Mouse (Mus musculus) hindbrain, embryonic 14.5 days (tissue): ENCODE results near the gene Zfp366. TPM values are rescaled to one million over a fixed set of nuclear protein-coding genes. Genes with fewer than 3 reads are reported as not detected.

Source experiments
- ATAC-seq: fragments of 200-750 bp; cut with Nextera tagmentation; 2 replicates; pipeline ENCODE4 v1.8.0; 2017; ENCODE audit warnings: moderate number of reproducible peaks, mild to moderate bottlenecking, moderate TSS enrichment, moderate library complexity; ENCODE audit not compliant: low FRiP score
- DNase-seq: peaks from one replicate; pipeline ENCODE4 v3.0.0-alpha.2; 2015; ENCODE audit warnings: low spot score
- H3K27ac ChIP-seq: fragments of 300-500 bp; sonication (generic); 2 replicates; pipeline ENCODE4 v1.5.1; 2014; ENCODE audit warnings: mild to moderate bottlenecking, moderate library complexity
- H3K27me3 ChIP-seq: fragments of 300-500 bp; sonication (generic); 2 replicates; pipeline ENCODE4 v1.6.1; 2014; ENCODE audit warnings: mild to moderate bottlenecking, low read length, mixed read lengths; ENCODE audit not compliant: control insufficient read depth, insufficient read depth
- H3K36me3 ChIP-seq: fragments of 300-500 bp; sonication (generic); replicated peaks from 2 replicates; pipeline ENCODE4 v1.6.1; 2014; ENCODE audit not compliant: control insufficient read depth, insufficient read depth
- H3K4me1 ChIP-seq: fragments of 300-500 bp; sonication (generic); replicated peaks from 2 replicates; pipeline ENCODE4 v1.6.1; 2014; ENCODE audit warnings: antibody characterized with exemption, low read length, mixed read lengths; ENCODE audit not compliant: control insufficient read depth, insufficient read depth
- H3K4me2 ChIP-seq: fragments of 300-500 bp; sonication (generic); replicated peaks from 2 replicates; pipeline ENCODE4 v1.6.1; 2014; ENCODE audit warnings: mild to moderate bottlenecking, moderate library complexity
- H3K4me3 ChIP-seq: fragments of 300-500 bp; sonication (generic); replicated peaks from 2 replicates; pipeline ENCODE4 v1.5.1; 2014; ENCODE audit warnings: mild to moderate bottlenecking, low read length
- H3K9ac ChIP-seq: fragments of 300-500 bp; sonication (generic); 2 replicates; pipeline ENCODE4 v1.6.1; 2014
- H3K9me3 ChIP-seq: fragments of 300-500 bp; sonication (generic); 2 replicates; pipeline ENCODE4 v1.6.1; 2016; ENCODE audit warnings: low read length; ENCODE audit not compliant: control insufficient read depth
- WGBS: fragments of 180-500 bp; shearing (Covaris S2); extraction: QIAGEN DNeasy Blood & Tissue Kit; methylation state at CpG from one replicate; pipeline ENCODE4 v1.1.7; 2014; 5-methylcytosine and 5-hydroxymethylcytosine counted together
- polyA plus RNA-seq: library from polyadenylated mRNA; unstranded; fragments of >200 nt; fragmentation: Nextera tagmentation; extraction: Ambion mirVana; gene quantifications from 2 replicates; pipeline ENCODE4 v1.2.1, GENCODE M21; 2014

Gene Zfp366
- polyA plus RNA-seq, 1 experiment from 2014 or later, result 1.3 TPM

DNA sequence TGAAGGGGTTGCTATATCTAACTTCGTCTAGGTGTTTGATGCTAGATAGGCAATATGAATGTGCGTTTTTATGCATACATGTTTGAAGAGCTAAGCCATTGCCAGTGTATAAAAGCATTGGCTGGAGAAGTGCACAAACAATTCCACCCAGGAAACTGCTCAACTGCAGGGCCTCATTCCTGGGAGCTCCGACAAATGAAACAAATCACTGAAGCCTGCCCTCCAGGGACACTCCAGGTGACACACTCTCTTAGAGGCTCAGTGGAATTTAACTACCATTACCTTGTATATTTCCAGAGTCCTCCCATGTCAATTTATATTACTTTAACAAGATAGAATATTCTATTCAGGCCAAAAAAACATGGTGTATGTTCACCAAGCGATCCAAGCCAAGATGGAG, 35.0 kb downstream of the Zfp366 start:
- Histone ChIP-seq H3K9me3 (no peaks in the 10 kb centered on the region), H3K4me3 (no peak overlapping the region), H3K4me2 (no peak overlapping the region), H3K27me3 (no peaks in the 10 kb centered on the region), H3K27ac (no peak overlapping the region), H3K36me3 (no peaks in the 10 kb centered on the region), H3K9ac (no peak overlapping the region), H3K4me1 (no peaks in the 10 kb centered on the region)
- WGBS, result 95% methylated on average over 4 of the region's 4 CpGs
- DNase-seq, result no peak
- no peak for ATAC-seq

DNA sequence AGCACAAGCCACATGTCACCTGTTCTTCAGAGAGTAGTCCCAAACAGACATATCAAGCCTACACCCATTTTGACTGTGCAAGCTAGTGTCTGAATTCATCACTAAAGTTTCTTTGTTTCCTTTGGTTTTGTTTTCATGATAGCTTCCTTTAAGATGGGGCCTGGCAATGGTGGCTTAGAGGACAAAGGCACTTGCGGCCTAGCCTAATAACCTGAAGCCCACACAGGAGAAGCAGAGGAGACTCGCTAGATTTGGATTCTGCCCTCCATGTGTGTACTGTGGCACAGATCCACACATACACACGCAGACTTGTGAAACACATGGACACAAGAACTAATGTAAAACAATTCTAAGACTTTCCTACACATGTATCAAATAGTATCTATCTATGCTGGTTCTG, 37.4 kb downstream of the Zfp366 start:
- Histone ChIP-seq H3K4me2 (no peak overlapping the region), H3K36me3 (no peaks in the 10 kb centered on the region), H3K9ac (no peak overlapping the region), H3K27me3 (no peaks in the 10 kb centered on the region), H3K4me1 (no peaks in the 10 kb centered on the region), H3K9me3 (no peaks in the 10 kb centered on the region), H3K27ac (no peak overlapping the region), H3K4me3 (no peak overlapping the region)
- 93% methylated on average over 3 of the region's 3 CpGs for WGBS
- ATAC-seq, result no peak
- DNase-seq, result no peak

DNA sequence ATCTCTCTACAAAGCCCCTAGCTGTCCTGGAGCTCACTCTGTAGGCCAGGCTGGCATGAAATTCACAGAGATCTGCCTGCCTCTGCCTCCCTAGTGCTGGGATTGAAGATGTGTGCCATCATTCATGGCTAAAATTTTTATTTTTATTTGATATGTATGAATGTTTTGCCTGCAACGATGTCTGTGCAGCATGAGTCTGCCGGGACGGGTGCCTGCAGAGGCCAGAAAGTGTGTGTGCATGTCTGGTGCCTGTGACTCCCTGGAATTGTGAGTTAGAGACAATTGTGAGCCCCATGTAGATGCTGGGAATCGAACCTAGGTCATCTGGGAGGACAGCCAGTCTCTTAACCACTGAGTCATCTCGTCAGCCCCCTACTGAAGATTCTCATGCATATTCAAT, 37.9 kb downstream of the Zfp366 start:
- Histone ChIP-seq H3K4me2 (no peak overlapping the region), H3K9ac (no peak overlapping the region), H3K27ac (no peak overlapping the region), H3K9me3 (no peaks in the 10 kb centered on the region), H3K4me3 (no peak overlapping the region), H3K4me1 (no peaks in the 10 kb centered on the region), H3K27me3 (no peaks in the 10 kb centered on the region), H3K36me3 (no peaks in the 10 kb centered on the region)
- WGBS, result 87% methylated on average over 5 of the region's 5 CpGs
- DNase-seq, result no peak
- no peak for ATAC-seq

DNA sequence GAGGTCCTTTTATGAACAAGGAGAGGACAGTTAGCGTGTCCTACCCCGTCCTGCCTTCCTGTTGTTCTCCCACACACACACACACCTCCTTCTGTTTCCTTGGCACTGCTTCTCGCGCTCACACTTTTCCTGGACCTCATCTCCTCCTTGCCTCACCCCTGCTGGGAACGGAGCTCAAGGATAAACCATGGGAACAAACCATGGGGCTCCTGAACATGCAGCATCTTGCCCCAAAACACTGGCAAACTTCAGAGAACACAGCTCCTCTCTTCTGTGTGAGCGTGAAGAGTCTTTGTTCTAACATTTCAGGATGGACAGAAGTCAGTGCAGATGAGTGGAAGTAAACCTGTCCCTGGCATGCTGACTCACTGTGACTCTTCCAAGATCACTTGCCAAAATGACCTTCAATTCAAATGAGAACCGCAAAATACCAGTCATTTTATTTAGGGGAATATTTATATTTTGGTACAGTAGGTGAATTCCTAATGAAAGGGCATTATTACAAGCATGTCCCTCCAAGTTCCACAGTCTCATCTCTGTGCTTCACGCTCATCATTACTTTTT, 38.8 kb downstream of the Zfp366 start:
- ATAC-seq (no peak), DNase-seq (no peak)
- Histone ChIP-seq H3K9ac (no peak overlapping the region), H3K4me1 (no peaks in the 10 kb centered on the region), H3K4me3 (no peak overlapping the region), H3K27me3 (no peaks in the 10 kb centered on the region), H3K27ac (no peak overlapping the region), H3K36me3 (no peaks in the 10 kb centered on the region), H3K4me2 (no peak overlapping the region), H3K9me3 (no peaks in the 10 kb centered on the region)
- 84% methylated on average over 8 of the region's 8 CpGs for WGBS

DNA sequence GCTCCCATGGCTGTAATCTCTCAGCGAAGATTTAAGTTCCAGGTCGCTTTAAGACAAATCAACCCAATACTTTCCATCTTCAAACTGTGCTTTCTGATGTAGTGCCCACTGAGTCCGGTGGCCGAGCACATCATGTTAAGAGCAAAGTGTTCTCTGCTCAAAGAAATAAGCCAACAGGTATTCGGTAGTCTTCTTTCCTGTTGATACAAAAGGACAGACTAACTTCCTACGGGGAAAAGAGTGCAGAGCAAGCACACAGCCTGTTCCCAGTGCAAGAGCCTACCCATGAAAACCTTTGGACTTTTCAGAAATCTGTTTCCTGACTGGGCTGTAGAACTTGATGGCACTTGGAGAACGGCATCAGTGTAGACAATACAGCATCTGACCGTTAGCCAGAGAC, 39.3 kb downstream of the Zfp366 start:
- ATAC-seq, result no peak
- no peaks in the 10 kb centered on the region for H3K36me3 ChIP-seq
- DNase-seq, result no peak
- 95% methylated on average over 8 of the region's 8 CpGs for WGBS
- no peak overlapping the region for H3K4me3 ChIP-seq
- no peaks in the 10 kb centered on the region for H3K9me3 ChIP-seq
- H3K4me1 ChIP-seq, result no peaks in the 10 kb centered on the region
- no peak overlapping the region for H3K27ac ChIP-seq
- no peak overlapping the region for H3K4me2 ChIP-seq
- no peaks in the 10 kb centered on the region for H3K27me3 ChIP-seq
- no peak overlapping the region for H3K9ac ChIP-seq

DNA sequence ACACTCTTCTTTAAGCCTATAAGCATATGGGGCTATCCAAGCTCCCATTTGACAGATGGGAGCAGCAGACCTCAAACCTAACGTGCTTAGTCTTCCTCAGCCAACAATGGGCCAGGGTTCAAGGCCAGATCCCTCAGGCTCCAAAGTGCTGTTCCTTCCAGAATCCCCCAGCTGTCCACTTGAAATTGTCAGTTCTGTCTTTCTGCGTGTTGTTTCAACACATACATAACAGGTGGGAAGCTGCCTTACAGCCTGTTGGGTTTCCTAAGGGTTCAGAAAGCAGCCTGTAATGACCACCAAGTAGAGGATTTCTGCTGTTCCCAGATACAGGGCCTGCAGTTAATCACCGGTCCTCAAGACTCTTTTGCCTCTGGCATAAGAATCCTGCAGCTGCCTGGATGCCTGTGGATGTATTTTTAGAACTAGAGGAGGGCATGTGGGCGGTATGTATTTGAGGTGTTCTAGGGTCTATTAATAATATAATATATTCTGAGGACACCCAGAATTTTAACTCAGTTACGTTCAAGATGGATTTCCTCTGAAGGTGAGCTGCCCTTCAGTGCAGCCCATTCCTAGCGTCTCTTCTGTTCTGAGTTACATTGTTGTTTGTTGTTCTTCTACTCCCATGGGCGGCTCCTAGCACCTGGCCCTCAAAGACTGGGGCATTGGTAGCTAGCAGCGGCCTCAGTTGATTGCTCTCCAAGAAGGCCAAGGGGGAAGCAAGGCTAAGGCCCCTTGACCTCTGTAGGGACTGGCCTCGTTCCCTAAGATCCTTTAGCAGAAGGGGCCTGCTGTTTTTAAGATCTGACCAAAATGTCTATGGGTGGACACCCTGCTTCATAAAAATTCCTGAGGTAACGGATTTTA, 41.0 kb downstream of the Zfp366 start:
- H3K4me3 ChIP-seq, result no peak overlapping the region
- WGBS, result 82% methylated on average over 10 of the region's 10 CpGs
- ATAC-seq (no peak), DNase-seq (no peak)
- H3K27ac ChIP-seq, result no peak overlapping the region
- H3K27me3 ChIP-seq, result no peaks in the 10 kb centered on the region
- H3K36me3 ChIP-seq, result no peaks in the 10 kb centered on the region
- no peaks in the 10 kb centered on the region for H3K4me1 ChIP-seq
- H3K4me2 ChIP-seq, result no peak overlapping the region
- H3K9ac ChIP-seq, result no peak overlapping the region
- no peaks in the 10 kb centered on the region for H3K9me3 ChIP-seq

DNA sequence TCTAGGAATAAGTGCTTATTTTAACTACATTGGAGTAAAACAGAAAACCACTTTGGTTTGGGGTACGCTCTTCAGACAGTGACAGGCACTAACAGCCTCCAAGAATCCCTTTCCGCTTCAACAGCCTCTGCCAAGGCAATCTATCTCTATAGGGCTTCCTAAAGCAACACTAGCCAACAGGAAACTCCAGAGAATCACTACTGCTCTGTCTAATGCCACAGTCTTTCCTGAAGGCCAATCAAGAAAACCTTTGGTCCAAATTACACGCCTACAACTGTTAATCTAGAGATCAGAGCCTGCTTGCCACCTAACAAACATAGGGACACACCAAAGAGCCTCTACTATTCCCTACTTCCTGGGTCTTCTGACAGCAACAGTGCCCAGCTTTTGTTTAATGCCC, 42.2 kb downstream of the Zfp366 start:
- Histone ChIP-seq H3K27ac (no peak overlapping the region), H3K4me3 (no peak overlapping the region), H3K4me1 (no peaks in the 10 kb centered on the region), H3K4me2 (no peak overlapping the region), H3K27me3 (no peaks in the 10 kb centered on the region), H3K9ac (no peak overlapping the region), H3K36me3 (no peaks in the 10 kb centered on the region), H3K9me3 (no peaks in the 10 kb centered on the region)
- DNase-seq (no peak), ATAC-seq (no peak)
- 78% methylated on average over 3 of the region's 3 CpGs for WGBS

DNA sequence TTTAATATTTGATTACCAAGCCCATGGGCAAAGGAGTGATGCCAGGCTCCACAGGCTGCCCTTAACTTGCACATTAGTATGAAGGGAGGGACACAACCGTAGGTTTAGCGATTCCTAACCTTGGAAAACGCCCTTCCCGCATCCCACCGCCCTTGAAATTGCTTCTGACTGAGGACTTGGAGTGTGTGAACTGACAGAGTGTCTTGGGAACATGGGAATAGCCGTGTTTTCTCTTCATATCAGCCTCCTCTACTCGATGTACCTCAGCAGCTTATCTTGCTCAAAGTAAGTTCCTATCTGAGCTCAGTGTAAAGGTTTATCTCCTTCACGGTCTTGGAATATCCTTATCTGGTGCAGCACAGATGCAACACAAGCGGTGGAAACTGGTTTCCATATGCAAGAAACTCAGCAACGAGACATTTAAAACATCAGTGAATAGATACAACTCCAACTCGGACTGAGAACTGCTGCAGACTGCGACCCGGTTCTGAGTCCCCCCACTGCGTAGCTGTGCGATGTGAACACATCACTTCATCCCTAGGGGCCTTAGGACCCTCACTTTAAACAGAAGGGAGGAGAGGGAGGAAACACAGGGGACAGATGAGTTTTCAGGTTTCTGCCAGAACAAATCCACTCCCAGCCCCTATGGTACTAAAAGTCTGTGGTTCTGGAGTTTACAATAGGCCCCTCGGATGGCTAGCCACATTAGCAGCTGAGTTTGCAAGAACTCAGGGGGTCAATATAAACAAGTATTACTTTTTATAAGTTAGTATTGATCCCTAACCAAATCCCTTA, 43.0 kb downstream of the Zfp366 start:
- no peak overlapping the region for H3K9ac ChIP-seq
- WGBS, result 93% methylated on average over 16 of the region's 16 CpGs
- no peak overlapping the region for H3K27ac ChIP-seq
- H3K27me3 ChIP-seq, result no peaks in the 10 kb centered on the region
- ATAC-seq, result no peak
- H3K4me3 ChIP-seq, result no peak overlapping the region
- DNase-seq, result no peak
- no peaks in the 10 kb centered on the region for H3K36me3 ChIP-seq
- no peak overlapping the region for H3K4me2 ChIP-seq
- no peaks in the 10 kb centered on the region for H3K4me1 ChIP-seq
- no peaks in the 10 kb centered on the region for H3K9me3 ChIP-seq

DNA sequence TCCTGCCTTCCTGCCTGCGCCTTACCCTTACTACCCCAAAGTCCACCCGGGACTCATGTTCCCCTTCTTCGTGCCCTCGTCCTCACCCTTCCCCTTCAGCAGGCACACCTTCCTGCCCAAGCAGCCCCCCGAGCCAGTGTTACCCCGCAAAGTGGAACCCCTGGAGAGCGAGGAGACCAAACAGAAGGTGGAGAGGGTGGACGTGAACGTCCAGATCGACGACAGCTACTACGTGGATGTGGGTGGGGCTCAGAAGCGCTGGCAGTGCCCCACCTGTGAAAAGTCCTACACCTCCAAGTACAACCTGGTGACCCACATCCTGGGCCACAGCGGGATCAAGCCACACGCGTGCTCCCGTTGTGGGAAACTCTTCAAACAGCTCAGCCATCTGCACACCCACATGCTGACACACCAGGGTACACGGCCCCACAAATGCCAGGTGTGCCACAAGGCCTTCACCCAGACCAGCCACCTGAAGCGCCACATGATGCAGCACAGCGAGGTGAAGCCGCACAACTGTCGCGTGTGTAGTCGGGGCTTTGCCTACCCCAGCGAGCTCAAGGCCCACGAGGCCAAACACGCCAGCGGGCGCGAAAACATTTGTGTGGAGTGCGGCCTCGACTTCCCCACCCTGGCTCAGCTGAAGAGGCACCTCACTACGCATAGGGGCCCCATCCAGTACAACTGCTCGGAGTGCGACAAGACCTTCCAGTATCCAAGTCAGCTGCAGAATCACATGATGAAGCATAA, 44.4 kb downstream of the Zfp366 start:
- no peaks in the 10 kb centered on the region for H3K9me3 ChIP-seq
- H3K4me3 ChIP-seq, result no peak overlapping the region

More for the DNA sequence above, 44.4 kb downstream of the Zfp366 start:
- Histone ChIP-seq H3K36me3 (no peaks in the 10 kb centered on the region), H3K4me1 (0 out of 2 replicates have a peak, but pooled peaks cover 4% of the 10 kb centered on the region), H3K27me3 (no peaks in the 10 kb centered on the region), H3K27ac (no peak overlapping the region), H3K4me2 (no peak overlapping the region), H3K9ac (no peak overlapping the region)
- DNase-seq, result no peak
- WGBS, result 96% methylated on average over 35 of the region's 35 CpGs
- no peak for ATAC-seq
